Mouse (Mus musculus) urinary bladder, postnatal 4 days (tissue): Measurements from ENCODE around the gene Fgfr2.
"Not testable (repeated sequence)": the region's sequence is repeated elsewhere in the genome, so short reads cannot be mapped to it uniquely, and the experiment has no call there.

Experiments
- DNase-seq, 2 experiments: peaks; one replicate each; pipeline ENCODE4 v3.0.0; 2021 to 2022; ENCODE audit warnings: low spot score in 2 of 2

Fgfr2 gene

DNA sequence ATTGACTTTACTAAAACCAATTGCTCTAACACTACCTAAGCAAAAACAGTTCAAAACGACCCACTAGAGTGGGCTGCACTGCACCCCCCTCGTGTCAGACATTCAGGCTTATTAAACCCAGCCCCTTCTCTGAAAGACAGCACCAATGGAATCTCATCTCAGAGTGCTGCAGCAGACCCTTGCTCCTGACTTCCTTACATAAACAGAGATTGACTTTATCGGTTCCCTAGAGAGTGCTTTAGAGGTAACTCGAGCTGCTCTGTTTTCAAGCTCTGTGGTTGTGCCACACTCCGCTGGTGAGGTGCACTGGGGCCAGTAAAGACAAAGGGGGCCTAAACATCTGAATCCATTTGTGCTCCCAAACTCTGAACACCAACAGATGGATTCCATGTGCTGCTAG lies 2696.6 kb downstream of the Fgfr2 start:
- DNase-seq, result no peak

DNA sequence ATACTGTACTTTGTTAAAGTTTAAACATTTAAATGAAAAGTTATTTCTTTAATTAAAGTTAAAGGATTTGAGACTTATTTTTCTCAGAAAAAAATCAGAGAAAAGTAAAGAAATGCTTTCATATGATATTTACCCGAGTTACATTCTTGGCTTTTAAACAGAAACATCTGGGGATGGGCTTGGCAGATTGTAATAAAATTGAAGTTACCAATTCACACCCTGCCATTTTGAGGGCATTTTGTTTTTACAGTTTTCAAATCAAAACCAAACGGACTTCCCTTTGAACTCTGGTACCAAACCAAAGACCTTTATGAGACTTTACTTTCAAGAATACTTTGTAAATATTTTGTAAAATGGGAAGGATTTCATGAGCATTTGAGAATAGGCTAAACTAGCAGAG lies 2697.2 kb downstream of the Fgfr2 start:
- DNase-seq, result no peak

DNA sequence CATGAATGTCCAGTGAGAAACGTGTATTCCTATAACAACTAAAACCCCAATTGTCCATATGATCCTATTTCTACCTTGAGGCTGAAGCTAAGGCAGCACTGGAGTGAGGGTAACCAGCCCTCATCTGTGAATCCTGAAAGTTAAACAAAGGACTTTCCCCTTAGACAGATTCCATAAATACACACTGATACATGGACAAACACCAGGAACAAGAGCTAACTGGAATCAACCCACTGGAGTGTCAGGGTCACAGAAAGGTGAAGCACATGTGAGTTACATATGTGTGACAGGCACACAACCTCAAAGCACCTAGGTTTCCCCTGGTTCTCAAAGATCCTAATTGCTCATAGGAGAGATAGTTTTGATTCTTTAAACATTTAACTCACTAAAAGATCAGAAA lies 2703.2 kb downstream of the Fgfr2 start:
- DNase-seq, result no peak

DNA sequence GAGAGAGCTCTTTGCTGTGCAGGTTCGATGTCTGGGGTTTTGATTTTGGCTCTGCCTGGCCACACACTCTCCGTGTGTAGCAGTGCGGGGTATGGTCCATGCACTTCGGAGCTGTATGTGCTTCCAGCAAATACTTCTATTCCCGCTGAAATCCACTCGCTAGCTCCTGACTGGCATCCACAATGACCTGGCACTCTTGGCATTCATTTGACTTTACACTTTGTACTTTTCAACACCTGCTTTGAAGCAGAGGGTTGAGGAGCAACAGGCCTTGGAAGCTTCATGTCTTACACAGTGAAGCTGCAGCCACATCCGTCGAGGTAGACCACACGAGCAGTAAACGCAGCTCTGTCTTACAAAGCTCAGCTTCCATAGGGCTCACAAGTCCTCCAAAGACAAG lies 2715.5 kb downstream of the Fgfr2 start:
- no peak for DNase-seq

DNA sequence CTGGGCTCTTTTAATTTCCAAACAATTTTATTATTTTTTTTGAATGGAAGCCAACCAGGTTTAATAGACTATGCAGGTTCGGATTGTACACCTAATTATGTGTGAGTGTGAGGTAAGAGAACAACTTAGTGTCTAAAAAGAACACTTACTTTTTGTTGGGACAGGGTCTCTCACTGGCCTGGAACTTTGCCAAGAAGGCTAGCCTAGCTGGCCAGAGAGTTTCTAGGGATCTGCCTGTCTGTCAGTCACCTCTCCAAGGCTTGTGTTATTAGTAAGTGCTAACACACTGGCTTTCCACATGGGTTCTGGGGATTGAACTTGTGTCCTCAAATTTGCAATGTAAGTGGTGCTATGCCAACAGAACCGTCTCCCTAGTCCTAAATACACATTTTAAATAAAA lies 2719.8 kb downstream of the Fgfr2 start:
- DNase-seq, result no peak

DNA sequence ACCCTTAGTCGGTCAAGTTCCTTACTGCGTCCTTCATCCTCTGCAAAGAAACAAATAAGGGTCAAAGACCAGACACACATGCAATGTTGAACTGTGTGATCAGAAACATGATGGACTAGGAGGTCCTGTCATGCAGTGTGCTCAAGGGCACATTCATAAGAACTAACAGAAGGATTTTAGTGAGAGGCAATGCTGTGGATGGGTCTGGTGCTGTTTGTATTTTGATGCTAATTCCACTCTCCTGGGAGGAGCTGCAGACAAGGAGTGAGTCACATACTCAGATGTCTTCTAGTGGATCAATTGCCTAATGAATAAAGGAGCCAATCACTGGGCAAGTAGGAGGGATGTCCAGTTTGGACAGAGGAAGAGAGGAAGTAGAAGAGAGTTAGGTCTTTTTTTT lies 2728.5 kb downstream of the Fgfr2 start:
- no peak for DNase-seq

DNA sequence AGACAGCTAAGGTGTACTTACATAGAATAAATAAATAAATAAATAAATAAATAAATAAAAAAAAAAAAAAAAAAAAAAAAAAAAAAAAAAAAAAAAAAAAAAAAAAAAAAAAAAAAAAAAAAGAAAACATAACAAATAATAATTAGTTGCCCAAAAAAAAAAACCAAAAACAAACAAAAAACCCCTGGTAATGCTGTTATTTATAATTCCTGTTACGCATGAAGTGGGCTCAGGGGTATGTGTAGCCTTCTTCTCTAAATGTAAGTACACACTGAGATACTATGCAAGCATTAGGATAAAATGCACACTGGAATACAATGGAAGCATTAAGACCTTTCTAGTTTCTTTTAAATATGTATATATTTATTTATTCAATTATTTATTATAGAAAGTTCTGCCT lies 2733.1 kb downstream of the Fgfr2 start:
- not testable (repeated sequence) for DNase-seq

DNA sequence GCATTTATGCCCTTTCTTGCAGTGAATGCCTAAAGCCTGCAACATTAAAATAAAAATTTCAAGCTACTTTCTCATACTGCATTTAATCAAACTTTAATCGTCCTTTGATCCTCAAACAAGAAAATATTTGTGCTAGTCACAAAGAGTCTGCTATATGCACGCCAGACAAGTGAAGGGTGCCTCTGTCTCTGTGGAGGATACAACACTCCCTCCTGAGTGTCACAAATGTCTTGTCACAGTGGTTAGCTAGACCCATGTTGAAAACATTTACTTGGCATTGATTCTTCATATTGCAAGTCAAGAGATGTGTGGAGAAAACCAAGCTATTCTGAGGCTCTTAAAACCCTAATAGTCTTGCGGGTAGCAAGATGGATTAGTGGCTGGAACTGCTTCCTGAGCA lies 2736.8 kb downstream of the Fgfr2 start:
- no peak for DNase-seq

DNA sequence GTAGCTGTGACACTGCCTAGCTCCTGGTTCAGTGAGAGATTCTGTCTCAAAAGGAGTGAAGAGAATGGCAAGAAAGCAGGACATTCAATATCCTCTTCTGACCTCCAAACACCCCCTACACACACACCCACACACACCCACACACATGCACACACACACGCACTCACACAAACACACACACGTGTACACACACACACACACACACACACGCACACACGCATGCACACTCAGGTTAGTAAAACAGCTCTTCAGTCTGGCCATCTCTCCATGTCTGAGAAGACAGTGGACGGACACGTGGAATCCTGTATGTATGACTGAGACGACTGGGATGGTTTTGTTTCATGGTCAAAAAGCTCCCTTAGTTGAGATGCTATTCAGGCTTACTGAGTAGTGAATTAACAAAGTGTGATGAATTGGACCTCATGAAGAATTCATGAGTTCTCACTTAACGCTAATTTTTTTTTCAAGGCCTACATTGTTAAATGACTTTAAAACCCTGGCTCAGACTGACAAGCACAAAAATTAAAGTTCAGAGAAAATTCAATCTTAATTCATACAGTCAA lies 2737.3 kb downstream of the Fgfr2 start:
- DNase-seq, result no peak

DNA sequence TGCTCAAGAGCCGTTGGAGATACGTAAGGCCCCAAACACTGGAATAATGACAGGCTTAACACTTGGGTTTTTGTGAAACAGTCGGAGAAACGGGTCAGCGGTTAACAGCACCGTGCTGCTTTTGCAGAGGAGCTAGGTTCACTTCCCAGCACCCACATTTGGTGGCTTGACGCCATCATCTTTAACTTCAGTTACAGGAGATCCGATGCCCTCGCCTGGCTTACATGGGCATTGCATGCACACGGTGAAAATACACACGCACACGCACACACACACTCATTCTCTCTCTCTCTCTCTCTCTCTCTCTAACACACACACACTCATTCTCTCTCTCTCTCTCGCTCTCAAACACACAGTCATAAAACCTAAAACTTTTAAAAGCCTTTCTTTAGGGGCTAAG lies 2741.0 kb downstream of the Fgfr2 start:
- no peak for DNase-seq

DNA sequence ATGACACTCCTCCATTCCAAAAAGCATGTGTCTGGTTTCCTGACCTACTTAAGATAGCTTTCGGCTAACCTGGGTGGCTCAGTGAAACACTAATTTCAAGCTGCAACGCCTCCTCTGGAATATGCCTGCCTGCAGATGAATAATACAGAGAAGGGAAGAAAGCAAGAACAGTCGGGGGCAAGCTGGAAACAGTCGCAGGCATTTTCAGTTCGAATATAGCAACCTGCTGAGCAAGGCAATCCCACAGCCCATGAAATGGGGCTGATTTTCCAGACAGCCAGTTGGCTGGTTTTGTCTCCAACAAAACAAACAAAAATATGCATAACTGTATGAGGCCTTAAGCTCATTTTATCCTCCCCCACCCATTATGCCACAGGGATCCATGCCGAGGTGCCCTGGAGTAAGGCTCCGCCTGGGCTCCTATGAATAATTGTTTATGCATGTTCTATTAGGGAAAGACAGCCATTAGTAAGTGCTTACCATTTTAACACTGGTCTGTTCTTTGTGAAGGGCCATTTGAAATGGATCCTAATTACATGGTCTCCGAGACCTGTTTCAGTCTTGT lies 2741.7 kb downstream of the Fgfr2 start:
- DNase-seq, result no peak

DNA sequence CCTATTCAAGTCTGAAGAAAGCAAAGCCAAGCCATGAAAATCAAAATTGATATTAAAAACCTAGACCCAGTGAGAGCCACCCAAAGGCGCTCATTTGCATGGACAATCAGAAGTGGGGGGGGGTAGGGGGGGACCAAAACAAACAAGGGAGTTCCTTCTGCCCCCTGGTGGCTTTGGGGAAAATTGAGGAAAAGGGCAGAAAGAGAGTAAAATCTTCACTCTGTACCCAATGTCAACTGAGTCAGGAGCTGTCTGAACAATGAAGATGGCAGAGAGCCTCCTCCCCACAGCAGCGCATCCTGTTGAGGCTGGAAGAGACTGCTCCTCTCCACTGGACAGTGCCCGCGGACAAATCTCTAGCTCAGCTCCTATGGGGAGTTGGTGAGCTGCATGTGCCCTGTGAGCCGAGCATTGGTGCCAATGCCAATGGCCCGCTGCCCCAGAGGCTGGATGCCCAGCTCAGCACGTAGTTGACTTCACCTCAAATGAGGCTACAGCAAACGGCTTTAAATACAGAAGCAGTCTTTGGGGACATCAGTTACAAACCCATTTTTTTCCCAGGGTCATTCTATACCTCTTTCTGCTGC lies 2742.3 kb downstream of the Fgfr2 start:
- no peak for DNase-seq

DNA sequence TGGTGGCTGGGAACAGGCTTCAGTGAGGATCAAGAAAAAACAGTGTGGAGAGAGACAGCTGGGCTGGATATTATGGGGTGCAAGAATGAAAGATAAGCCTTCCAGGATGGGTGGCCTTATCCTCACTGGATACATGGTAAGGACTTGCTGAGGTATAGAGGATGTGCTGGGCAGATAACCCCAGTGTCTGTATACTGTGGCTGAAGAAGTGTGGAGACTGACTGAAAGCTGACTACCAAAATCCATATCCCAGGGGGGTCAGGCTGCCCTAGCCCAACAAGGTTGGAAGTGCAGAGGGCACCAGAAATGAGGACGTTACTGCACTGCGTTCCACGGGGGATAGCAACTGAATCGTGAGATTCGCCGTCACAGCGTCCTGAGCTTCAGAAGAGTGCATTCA lies 2742.8 kb downstream of the Fgfr2 start:
- DNase-seq, result no peak

DNA sequence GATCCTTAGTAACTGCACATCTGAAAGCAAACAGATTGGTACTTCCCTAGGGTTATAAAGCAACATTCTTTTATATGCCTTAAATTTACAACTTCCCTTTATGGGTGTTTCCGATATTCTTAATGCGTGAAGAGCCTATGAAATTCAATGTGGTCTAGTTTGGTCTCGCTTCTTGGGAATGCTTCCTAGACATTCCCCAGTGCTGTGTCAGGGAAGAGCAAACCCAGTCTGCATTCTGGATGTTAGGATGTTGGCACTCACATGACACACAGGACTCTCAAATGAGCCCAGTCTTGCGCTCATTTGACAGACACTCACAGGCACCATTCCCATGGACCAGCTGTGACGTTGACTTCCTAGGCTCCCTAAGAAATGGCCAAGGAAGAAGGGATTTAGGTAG lies 2743.3 kb downstream of the Fgfr2 start:
- no peak for DNase-seq

DNA sequence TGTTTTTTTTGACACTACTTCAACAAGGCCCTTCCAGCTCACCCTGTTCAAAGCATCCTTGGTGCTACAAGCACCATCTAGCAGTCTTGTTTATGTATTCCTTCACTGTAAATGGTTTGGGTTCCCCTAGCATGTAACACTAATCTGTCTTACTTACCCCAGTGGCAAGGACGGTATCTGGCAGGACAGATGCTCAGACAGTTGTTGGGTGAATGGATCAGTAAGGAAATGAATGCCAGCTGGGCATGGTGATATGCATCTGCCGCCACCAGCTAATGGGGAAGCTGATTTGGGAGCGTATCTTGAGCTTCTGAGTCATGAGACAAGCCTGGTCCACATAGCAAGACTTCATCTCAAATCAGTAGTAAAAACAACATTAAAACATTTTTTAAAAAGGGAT lies 2744.8 kb downstream of the Fgfr2 start:
- DNase-seq, result no peak

DNA sequence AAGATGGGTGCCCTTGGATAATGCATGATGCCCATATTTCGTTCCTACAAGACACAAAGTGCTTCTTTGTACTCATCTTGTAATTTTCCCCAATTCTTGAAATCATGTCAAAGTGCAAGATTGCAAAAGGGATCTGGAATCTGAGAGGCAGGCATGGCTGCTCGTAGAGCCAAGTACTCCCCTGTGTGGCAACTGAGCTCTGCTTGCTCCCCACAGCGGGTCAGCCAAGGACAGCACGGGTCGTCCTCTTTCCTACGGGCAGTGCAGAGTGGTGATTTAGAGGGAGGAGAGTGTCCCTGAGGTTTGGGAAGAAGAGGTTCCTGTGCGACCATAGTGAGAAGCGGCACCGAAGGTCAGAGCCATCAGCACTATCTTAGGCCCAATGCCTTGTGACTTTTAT lies 2748.8 kb downstream of the Fgfr2 start:
- DNase-seq, result no peak

DNA sequence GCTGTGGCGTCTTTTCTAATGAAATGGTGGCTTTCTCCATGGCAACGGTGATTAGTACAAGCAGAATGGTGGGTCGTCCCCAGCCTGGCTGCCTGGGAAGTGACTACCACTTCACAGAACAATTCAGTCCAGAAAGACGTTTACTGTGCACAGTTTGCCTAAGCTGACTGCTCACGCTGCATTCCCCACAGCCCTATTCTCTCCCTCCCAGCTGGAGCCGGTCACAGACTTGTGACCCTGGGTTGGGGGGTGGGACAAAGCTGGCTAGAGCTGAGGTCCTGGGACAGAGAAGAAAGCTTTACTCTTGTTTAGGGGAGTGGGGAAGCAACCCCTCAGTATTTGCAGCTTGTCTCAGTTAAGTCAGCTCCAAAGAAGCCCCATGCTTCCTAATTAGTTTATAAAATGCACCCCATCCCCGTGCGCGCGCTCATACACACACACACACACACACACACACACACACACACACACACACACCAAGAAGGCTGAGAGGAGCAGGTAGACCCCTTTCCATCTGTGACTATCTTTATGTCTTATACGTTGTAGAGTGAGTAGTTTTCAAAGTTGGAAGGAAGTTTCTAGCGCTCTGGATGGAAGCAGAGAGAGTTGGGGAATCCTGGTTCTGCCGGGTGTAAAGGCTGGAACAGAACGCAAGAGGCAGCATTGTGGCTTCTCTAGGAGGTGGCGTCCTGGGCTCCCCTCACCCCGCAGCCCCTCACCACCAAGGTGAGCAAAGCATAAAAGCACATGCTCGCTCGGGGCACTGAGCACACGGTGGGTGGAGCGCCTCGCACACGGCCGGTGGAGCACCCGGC lies 2754.1 kb downstream of the Fgfr2 start:
- no peak for DNase-seq

DNA sequence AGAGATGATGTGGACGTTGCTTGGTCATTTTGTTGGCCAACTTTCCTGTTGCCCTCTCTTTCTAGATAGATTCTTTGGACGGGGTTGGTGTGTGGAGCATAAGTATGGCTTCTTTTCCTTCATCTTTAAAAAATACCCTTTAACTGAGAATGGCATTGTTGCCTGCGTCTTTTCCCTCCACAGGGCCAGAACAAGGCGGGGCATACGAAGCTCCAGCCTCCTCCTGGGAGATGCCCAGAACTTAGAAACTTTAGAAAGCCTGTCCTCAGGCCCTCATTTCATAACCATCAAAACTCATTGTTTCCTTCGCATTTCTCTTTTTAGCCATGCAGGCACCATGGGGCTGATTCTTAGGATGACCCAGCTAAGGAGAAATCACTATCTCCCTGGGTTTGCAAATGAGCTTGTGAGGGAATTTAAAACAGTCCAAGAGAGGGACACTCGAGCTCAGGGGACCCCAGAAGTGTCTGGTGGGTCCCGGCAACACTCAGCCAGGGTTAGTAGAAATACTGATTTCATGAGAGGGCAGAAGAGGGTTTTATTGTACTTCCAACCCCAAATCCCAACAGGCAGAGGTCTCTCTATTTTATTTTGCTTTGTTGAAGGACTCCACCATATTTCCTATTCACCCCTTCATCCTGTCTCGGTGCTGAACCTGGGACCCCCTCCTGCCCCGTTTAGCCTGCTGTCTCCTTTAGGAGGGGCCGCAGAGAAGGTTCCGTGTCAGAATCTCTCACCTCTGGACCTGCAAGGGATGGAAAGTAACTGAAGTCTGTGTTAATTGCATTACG lies 2754.9 kb downstream of the Fgfr2 start:
- DNase-seq, result no peak

DNA sequence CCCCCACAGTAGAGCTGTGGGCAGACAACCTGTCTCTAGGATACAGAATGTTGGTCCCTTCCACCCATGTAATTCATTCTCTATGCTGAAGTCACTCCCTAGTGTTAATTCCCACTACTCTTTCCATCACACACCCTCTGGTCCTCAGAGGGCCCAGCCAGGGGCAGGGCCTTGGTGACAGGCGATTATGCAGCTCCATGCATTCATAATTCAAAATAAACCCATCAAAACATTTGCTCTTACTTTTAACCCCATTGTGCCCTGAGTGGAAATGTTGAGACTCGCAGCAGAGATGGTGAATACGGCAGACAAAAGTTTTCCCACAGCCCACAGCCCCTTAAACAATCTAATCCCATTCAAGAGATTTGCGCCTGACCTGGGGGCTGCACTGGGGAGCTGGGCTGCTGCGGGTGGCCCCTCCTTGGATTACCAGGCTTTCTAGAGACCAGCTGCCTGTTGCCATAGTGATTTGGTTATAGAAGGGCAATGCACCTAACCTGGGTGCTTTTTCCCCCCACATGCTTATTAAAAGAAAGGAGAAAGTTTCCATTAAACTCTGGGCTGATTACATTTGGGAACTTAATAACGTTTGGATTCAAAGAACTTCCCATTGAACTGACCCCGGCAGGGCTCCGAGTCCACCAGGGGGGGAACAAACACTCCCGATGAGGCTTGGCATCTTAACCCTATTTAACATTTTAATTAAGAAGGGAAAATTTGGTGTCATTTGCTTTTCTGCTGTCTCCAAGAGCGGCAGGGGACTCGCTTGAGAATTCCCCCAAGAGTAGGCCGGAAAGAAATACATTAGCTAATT lies 2755.7 kb downstream of the Fgfr2 start:
- no peak for DNase-seq

DNA sequence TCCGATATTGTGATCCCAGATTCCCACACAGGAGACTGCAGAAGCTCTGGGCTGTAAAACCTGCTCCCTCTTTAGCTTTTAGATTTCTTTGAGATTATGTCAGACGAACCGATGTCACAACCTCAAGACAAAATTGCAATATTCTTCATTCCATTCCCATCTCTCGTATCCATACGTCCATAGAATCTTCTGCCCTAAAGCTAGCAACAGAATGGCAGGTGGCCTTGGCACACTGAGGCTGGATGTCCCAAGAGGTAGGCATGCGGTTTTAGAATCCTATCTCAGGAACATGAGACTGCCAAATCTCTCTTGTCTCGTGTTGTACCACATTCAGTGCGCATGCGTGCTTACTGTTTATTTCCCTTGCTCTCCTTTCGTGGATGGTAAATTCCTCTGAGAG lies 2757.4 kb downstream of the Fgfr2 start:
- DNase-seq, result no peak

DNA sequence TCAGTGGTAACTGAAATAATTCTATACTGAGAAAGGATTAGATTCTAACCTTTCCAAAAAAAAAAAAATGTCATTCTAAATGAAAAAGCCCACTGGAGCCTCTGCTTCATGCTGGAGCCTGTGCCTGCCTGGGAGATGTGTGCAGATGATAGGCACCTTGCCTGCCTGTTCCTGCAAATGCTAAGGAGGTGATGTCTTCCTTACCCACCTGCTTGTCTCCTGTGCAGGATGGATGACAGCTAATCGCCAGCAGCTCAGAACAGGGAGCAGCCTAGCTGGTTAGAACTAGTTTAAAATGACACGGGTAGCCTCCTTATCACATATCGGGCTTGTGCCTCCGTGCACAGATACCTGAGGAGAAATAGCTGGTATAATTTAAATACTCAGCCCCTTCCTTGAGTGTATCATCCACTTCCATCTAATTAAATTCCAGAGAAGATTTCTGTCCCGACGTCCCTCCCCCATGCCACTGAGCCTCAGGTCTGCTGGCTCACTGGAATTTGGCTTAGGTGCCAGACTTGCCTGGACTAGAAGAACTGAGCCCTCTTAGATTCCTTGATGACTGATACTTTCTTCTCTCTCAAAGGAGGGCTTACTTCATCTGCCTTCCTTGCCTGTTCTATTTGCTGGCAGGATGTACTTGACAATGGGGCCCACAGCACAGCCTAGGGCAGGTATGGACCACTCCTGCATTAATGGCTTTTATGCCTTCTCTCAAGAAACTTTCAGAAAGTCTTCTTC lies 2782.6 kb downstream of the Fgfr2 start:
- peak in 1 of 2 experiments; percentile 35 for DNase-seq
